Mouse (Mus musculus) small intestine, adult 2 months (tissue): Measurements from ENCODE around the gene Mindy2.

Source experiments
- CTCF ChIP-seq: fragments of 200-500 bp; IDR thresholded peaks from 2 replicates; pipeline ENCODE4 v1.5.1; 2012; ENCODE audit warnings: low read depth, mild to moderate bottlenecking, control low read depth, inconsistent platforms, low read length, moderate library complexity, mixed read lengths; ENCODE audit not compliant: insufficient replicate concordance, insufficient read length; ENCODE audit errors: extremely low read depth
- POLR2A ChIP-seq: fragments of 200-500 bp; IDR thresholded peaks from 2 replicates; pipeline ENCODE4 v1.6.1; 2012; ENCODE audit warnings: low read depth, mild to moderate bottlenecking, control low read depth, inconsistent platforms, low read length, moderate library complexity

DNA sequence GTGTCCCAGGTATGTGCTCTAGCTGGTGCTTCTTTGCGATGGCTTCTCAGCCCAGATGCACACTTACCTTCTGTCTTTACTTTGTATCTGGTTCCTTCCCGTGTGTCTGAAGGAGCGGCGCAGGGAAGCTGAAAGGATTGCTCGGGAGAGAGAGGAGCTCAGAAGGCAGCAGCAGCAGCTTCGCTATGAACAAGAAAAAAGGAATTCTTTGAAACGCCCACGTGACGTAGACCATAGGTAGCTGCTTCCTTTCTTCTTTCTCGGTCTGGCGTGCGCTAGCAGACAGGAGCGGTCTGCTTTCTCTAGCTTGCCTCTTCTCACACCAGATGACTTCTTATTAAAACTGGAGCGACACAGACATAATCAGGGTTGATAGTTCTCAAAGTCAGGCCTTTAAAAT is 72.3 kb downstream of the Mindy2 start:
- TF ChIP-seq CTCF = no peak
- no peak for TF ChIP-seq POLR2A
